Mouse (Mus musculus): ENCODE data around the gene Crtc3. TPM values are rescaled to one million over a fixed set of nuclear protein-coding genes. Genes with fewer than 3 reads are reported as not detected.
A peak's percentile ranks its signal among the peaks of the same experiment; 100 is the strongest.

Crtc3 gene
- polyA plus RNA-seq, 1 experiment from 2014 or later, result 18.5 TPM

DNA sequence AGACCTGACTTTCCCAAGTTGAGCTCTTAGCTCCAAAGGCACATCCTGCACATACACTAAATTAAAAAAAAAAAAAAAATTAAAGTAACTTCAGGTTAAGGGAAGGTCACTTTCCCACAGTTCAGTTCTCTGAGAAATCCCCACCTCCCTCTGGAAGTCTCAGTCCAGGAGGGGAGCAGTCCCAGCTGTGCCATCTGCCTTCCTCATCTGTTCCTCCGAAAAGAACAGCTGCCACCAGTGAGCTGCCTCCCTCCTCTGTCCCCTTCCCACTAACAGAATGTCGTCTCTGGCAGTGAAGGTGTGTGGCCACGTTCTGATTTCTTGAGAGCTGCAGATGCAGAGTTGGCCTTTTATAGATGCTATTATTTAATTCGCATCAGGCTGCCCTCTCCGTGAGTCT, 9.2 kb upstream of the Crtc3 start:
- H3K4me2 ChIP-seq (ENCODE audit: low read length), result no peak overlapping the region
- H3K36me3 ChIP-seq (ENCODE audit: control insufficient read depth, insufficient read depth, low read length), result no peaks in the 10 kb centered on the region
- no peak overlapping the region for H3K4me3 ChIP-seq (ENCODE audit: control insufficient read depth in 1 of 2, insufficient read depth in 1 of 2, low read depth in 1 of 2, low read length in 2 of 2)
- WGBS, result 80% methylated on average over 5 of the region's 5 CpGs
- peaks cover 0 to 2% of the 10 kb centered on the region in 2 experiments; a peak in 1 of 4 replicates for H3K4me1 ChIP-seq (ENCODE audit: control insufficient read depth in 2 of 2, insufficient read depth in 2 of 2, low read length in 2 of 2)
- no peak for ATAC-seq (ENCODE audit: insufficient number of reproducible peaks, insufficient read depth, low FRiP score, low read depth)
- H3K27me3 ChIP-seq (ENCODE audit: control insufficient read depth, insufficient read depth, low read length), result no peaks in the 10 kb centered on the region
- no peak overlapping the region for H3K9ac ChIP-seq (ENCODE audit: low read length)
- H3K27ac ChIP-seq (replicated peaks in 1 of 2; ENCODE audit: control insufficient read depth in 1 of 2, insufficient read depth in 1 of 2, low read depth in 2 of 2, low read length in 2 of 2), result no peak overlapping the region
- H3K9me3 ChIP-seq (ENCODE audit: control insufficient read depth, low read length), result no peaks in the 10 kb centered on the region

DNA sequence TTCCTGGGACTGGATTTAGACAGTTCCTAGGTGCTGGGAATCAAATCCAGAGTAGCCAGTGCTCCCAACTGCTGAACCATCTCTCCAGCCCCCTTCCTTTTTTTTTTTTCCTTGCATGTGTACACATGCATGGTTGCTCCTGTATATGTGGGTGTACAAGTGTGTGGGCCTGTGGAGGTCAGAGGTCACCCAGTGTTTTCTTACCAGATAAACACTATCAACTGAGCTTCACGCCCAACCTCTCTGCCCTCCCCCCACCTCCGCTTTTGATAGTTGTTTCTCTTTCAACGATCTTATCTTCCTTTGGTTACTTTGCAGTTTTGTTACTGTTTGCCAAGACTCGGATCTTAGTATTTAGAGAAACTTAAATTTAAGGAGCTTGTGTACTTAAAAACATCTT, 8.2 kb upstream of the Crtc3 start:
- H3K27me3 ChIP-seq (ENCODE audit: control insufficient read depth, insufficient read depth, low read length), result no peaks in the 10 kb centered on the region
- no peak overlapping the region for H3K4me3 ChIP-seq (ENCODE audit: control insufficient read depth in 1 of 2, insufficient read depth in 1 of 2, low read depth in 1 of 2, low read length in 2 of 2)
- no peak overlapping the region for H3K27ac ChIP-seq (replicated peaks in 1 of 2; ENCODE audit: control insufficient read depth in 1 of 2, insufficient read depth in 1 of 2, low read depth in 2 of 2, low read length in 2 of 2)
- no peaks in the 10 kb centered on the region for H3K36me3 ChIP-seq (ENCODE audit: control insufficient read depth, insufficient read depth, low read length)
- no peak overlapping the region for H3K4me2 ChIP-seq (ENCODE audit: low read length)
- WGBS, result 25% methylated on average over 4 of the region's 4 CpGs
- H3K4me1 ChIP-seq (ENCODE audit: control insufficient read depth in 2 of 2, insufficient read depth in 2 of 2, low read length in 2 of 2), result peaks cover 0 to 2% of the 10 kb centered on the region in 2 experiments; a peak in 1 of 4 replicates
- no peak overlapping the region for H3K9ac ChIP-seq (ENCODE audit: low read length)
- no peak for ATAC-seq (ENCODE audit: insufficient number of reproducible peaks, insufficient read depth, low FRiP score, low read depth)
- H3K9me3 ChIP-seq (ENCODE audit: control insufficient read depth, low read length), result no peaks in the 10 kb centered on the region

GRCm38 (mm10) chr7:80696334-80696733, 7.7 kb upstream of the Crtc3 start:
- Histone ChIP-seq H3K9ac (ENCODE audit: low read length) (no peak overlapping the region), H3K36me3 (ENCODE audit: control insufficient read depth, insufficient read depth, low read length) (no peaks in the 10 kb centered on the region), H3K4me1 (ENCODE audit: control insufficient read depth in 2 of 2, insufficient read depth in 2 of 2, low read length in 2 of 2) (peaks cover 0 to 2% of the 10 kb centered on the region in 2 experiments; a peak in 1 of 4 replicates), H3K27ac (replicated peaks in 1 of 2; ENCODE audit: control insufficient read depth in 1 of 2, insufficient read depth in 1 of 2, low read depth in 2 of 2, low read length in 2 of 2) (no peak overlapping the region), H3K9me3 (ENCODE audit: control insufficient read depth, low read length) (no peaks in the 10 kb centered on the region), H3K27me3 (ENCODE audit: control insufficient read depth, insufficient read depth, low read length) (no peaks in the 10 kb centered on the region), H3K4me3 (ENCODE audit: control insufficient read depth in 1 of 2, insufficient read depth in 1 of 2, low read depth in 1 of 2, low read length in 2 of 2) (no peak overlapping the region), H3K4me2 (ENCODE audit: low read length) (no peak overlapping the region)
- ATAC-seq (ENCODE audit: insufficient number of reproducible peaks, insufficient read depth, low FRiP score, low read depth), result no peak
- WGBS, result 47% methylated on average over 1 of the region's 1 CpGs

DNA sequence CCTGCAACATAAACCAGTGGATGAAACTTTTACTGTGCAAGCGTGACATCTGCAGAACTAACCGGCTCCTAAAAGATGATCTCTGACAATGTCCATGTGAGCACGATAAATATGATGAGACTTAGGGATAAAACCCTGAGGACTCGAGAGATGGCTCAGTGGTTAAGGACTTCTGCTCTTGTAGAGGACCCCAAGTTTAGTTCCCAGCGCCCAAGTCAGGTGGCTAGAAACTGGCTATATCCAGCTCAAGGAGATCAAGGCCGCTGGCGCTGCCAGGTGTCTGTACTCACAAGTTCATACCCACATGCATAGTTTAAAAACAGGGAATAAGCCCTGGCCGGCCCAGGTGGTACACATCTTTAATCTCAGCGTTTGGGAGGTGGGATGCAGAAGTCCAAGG, 3.8 kb upstream of the Crtc3 start:
- peaks cover 6 to 9% of the 10 kb centered on the region in 2 experiments; a peak in 3 of 4 replicates for H3K4me1 ChIP-seq (ENCODE audit: control insufficient read depth in 2 of 2, insufficient read depth in 2 of 2, low read length in 2 of 2)
- no peaks in the 10 kb centered on the region for H3K36me3 ChIP-seq (ENCODE audit: control insufficient read depth, insufficient read depth, low read length)
- H3K4me3 ChIP-seq (ENCODE audit: control insufficient read depth in 1 of 2, insufficient read depth in 1 of 2, low read depth in 1 of 2, low read length in 2 of 2), result no peak overlapping the region
- no peaks in the 10 kb centered on the region for H3K9me3 ChIP-seq (ENCODE audit: control insufficient read depth, low read length)
- WGBS, result 89% methylated on average over 9 of the region's 9 CpGs
- no peak overlapping the region for H3K4me2 ChIP-seq (ENCODE audit: low read length)
- no peak overlapping the region for H3K9ac ChIP-seq (ENCODE audit: low read length)
- H3K27ac ChIP-seq (replicated peaks in 1 of 2; ENCODE audit: control insufficient read depth in 1 of 2, insufficient read depth in 1 of 2, low read depth in 2 of 2, low read length in 2 of 2), result no peak overlapping the region
- no peaks in the 10 kb centered on the region for H3K27me3 ChIP-seq (ENCODE audit: control insufficient read depth, insufficient read depth, low read length)
- no peak for ATAC-seq (ENCODE audit: insufficient number of reproducible peaks, insufficient read depth, low FRiP score, low read depth)

DNA sequence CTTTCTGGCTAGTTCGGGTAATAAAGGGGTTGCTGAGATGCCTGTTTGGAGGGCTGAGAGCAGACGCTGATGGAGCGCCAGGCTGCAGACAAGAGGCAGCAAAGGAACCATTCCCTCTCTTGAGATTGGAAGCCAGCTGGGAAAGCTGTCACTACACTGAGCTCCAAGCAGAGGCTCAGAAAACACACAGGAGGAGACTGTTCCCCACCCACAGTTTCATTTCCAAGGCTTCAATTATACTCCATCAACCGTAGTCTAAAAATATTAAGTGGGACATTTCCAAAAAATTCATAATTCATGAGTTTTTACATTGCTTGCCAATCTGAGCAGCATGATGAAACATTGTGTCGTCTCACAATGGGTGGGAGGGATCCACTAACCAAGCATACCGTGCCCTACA, 2.5 kb upstream of the Crtc3 start:
- Histone ChIP-seq H3K27ac (replicated peaks in 1 of 2; ENCODE audit: control insufficient read depth in 1 of 2, insufficient read depth in 1 of 2, low read depth in 2 of 2, low read length in 2 of 2) (no peak overlapping the region), H3K4me2 (ENCODE audit: low read length) (no peak overlapping the region), H3K9me3 (ENCODE audit: control insufficient read depth, low read length) (no peaks in the 10 kb centered on the region), H3K4me1 (ENCODE audit: control insufficient read depth in 2 of 2, insufficient read depth in 2 of 2, low read length in 2 of 2) (peaks cover 6 to 15% of the 10 kb centered on the region in 2 experiments; a peak in 3 of 4 replicates), H3K4me3 (ENCODE audit: control insufficient read depth in 1 of 2, insufficient read depth in 1 of 2, low read depth in 1 of 2, low read length in 2 of 2) (no peak overlapping the region), H3K27me3 (ENCODE audit: control insufficient read depth, insufficient read depth, low read length) (no peaks in the 10 kb centered on the region), H3K9ac (ENCODE audit: low read length) (no peak overlapping the region), H3K36me3 (ENCODE audit: control insufficient read depth, insufficient read depth, low read length) (no peaks in the 10 kb centered on the region)
- WGBS, result 68% methylated on average over 6 of the region's 6 CpGs
- no peak for ATAC-seq (ENCODE audit: insufficient number of reproducible peaks, insufficient read depth, low FRiP score, low read depth)

DNA sequence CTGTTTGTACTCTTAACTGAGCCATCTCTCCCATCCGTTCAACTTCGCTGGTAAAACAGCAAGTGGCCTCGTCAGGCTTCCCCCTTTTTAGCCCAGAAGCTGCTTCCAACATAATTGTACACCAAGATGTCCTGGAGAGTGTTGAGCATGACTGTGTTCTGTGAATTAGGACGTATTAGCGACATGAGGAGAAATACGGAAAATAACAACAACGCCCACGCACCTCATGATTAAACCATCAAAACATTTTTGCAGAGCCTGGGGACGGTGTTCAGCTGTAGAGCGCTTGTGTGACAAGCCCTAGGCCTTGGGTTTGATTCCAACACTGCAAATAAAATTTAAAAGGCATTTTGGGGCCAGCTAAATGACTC, 529 bp upstream of the Crtc3 start:
- H3K9ac ChIP-seq (ENCODE audit: low read length), result peak overlapping the region; percentile 97
- ATAC-seq (ENCODE audit: insufficient number of reproducible peaks, insufficient read depth, low FRiP score, low read depth), result no peak
- 27% methylated on average over 10 of the region's 10 CpGs for WGBS
- H3K27me3 ChIP-seq (ENCODE audit: control insufficient read depth, insufficient read depth, low read length), result no peaks in the 10 kb centered on the region
- no peaks in the 10 kb centered on the region for H3K9me3 ChIP-seq (ENCODE audit: control insufficient read depth, low read length)
- H3K4me1 ChIP-seq (ENCODE audit: control insufficient read depth in 2 of 2, insufficient read depth in 2 of 2, low read length in 2 of 2), result peaks cover 6 to 18% of the 10 kb centered on the region in 2 experiments; a peak in 3 of 4 replicates
- H3K36me3 ChIP-seq (ENCODE audit: control insufficient read depth, insufficient read depth, low read length), result no peaks in the 10 kb centered on the region
- H3K4me2 ChIP-seq (ENCODE audit: low read length), result peak overlapping the region; percentile 84
- peak overlapping the region; percentile 88 to 97 for H3K27ac ChIP-seq (replicated peaks in 1 of 2; ENCODE audit: control insufficient read depth in 1 of 2, insufficient read depth in 1 of 2, low read depth in 2 of 2, low read length in 2 of 2)
- peak overlapping the region; percentile 88 to 89 for H3K4me3 ChIP-seq (ENCODE audit: control insufficient read depth in 1 of 2, insufficient read depth in 1 of 2, low read depth in 1 of 2, low read length in 2 of 2)

GRCm38 (mm10) chr7:80687721-80688555, 739 bp downstream of the Crtc3 start:
- peak overlapping the region; percentile 84 for H3K4me2 ChIP-seq (ENCODE audit: low read length)

More at GRCm38 (mm10) chr7:80687721-80688555, 739 bp downstream of the Crtc3 start:
- H3K9me3 ChIP-seq (ENCODE audit: control insufficient read depth, low read length), result no peaks in the 10 kb centered on the region
- H3K9ac ChIP-seq (ENCODE audit: low read length), result peak overlapping the region; percentile 97
- no peaks in the 10 kb centered on the region for H3K27me3 ChIP-seq (ENCODE audit: control insufficient read depth, insufficient read depth, low read length)
- peak overlapping the region; percentile 88 to 89 for H3K4me3 ChIP-seq (ENCODE audit: control insufficient read depth in 1 of 2, insufficient read depth in 1 of 2, low read depth in 1 of 2, low read length in 2 of 2)
- peak overlapping the region; percentile 93 to 97 for H3K27ac ChIP-seq (replicated peaks in 1 of 2; ENCODE audit: control insufficient read depth in 1 of 2, insufficient read depth in 1 of 2, low read depth in 2 of 2, low read length in 2 of 2)
- H3K4me1 ChIP-seq (ENCODE audit: control insufficient read depth in 2 of 2, insufficient read depth in 2 of 2, low read length in 2 of 2), result peaks cover 6 to 19% of the 10 kb centered on the region in 2 experiments; a peak in 3 of 4 replicates
- WGBS, result 2% methylated on average over 59 of the region's 69 CpGs
- ATAC-seq (ENCODE audit: insufficient number of reproducible peaks, insufficient read depth, low FRiP score, low read depth), result peak; percentile 39
- H3K36me3 ChIP-seq (ENCODE audit: control insufficient read depth, insufficient read depth, low read length), result no peaks in the 10 kb centered on the region
